8 mouse cellular contexts compared by ENCODE assay signal in the genomic region with DNA sequence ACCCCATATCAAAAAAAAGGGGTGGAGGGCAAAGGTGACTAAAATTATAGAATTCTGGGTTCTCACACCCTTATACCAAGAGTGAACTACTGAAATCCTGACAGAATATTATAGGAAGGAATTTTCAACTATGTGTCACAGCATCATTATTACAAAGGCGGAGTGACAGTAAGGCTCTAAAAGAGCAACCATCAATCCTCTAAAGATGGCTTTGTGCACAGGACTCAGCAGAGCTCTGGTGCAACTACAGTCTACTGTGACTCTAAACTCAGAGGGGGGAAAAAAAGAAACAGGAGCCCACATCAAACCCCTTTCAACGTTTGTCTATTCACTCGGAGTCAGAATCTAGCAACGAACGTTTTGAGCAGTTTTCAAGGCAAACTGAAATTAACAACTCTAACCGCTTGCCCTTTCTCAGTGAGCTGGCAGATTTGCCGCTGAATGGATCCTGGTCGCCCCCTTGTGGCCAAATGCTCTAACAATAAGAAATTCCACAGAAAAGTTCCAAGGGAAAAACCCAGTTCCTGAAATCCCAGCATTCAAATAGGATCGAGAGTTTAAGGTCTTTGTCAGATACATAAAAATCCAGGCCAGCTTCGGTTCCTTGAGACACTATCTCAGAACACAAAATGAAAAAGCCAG. TPM values are rescaled to one million over a fixed set of nuclear protein-coding genes. Genes with fewer than 3 reads are reported as not detected.
DNase-seq lines count a peak whose midpoint lies in the region; ATAC-seq and TF ChIP-seq lines count a peak whose summit lies in the region.

No protein-coding gene starts in this region.

- H3K27ac ChIP-seq in spleen, adult 2 months (ENCODE audit: insufficient read depth, low read length): no peak overlapping the region
- H3K27ac ChIP-seq in kidney, embryonic 15.5 days: no peak overlapping the region
- H3K27ac ChIP-seq in limb, embryonic 14.5 days (replicated peaks; ENCODE audit: low read depth, low read length): no peak overlapping the region
- H3K27ac ChIP-seq in midbrain, postnatal 0 days (ENCODE audit: low read depth, low read length): no peak overlapping the region
- no peak overlapping the region for H3K27ac ChIP-seq in stomach, postnatal 0 days (replicated peaks)

- TF ChIP-seq EP300 in stomach, postnatal 0 days (optimal IDR thresholded peaks at IDR 0.05): no peak

- intact Hi-C loops in gastrocnemius, postnatal 36 days (cut with DNase I): loop anchor here (2.0 kb wide), 1 partner anchor 218 kb away; no protein-coding TSS in a partner anchor

- H3K9ac ChIP-seq in kidney, embryonic 15.5 days: no peak overlapping the region
- H3K9ac ChIP-seq in limb, embryonic 14.5 days (ENCODE audit: low read depth, low read length, severe bottlenecking): no peak overlapping the region
- no peak overlapping the region for H3K9ac ChIP-seq in midbrain, postnatal 0 days (replicated peaks; ENCODE audit: low read length, poor library complexity, severe bottlenecking)
- H3K9ac ChIP-seq in stomach, postnatal 0 days (ENCODE audit: low read length): no peak overlapping the region

- peak in 1 of 2 experiments; percentile 30 for DNase-seq in spleen, adult 2 months (ENCODE audit: low read depth in 1 of 2, low spot score in 2 of 2)
- DNase-seq in spleen, adult 12 weeks (ENCODE audit: low spot score): no peak
- DNase-seq in embryo, embryonic 11 days: peak; percentile 84
- peak; percentile 58 to 72 for DNase-seq in gastrocnemius, postnatal 36 days
- DNase-seq in limb, embryonic 14.5 days (ENCODE audit: low spot score): peak; percentile 87
- DNase-seq in midbrain, postnatal 0 days (ENCODE audit: low spot score): peak; percentile 88
- DNase-seq in stomach, postnatal 0 days (ENCODE audit: low spot score): peak; percentile 77

- H3K27me3 ChIP-seq in spleen, adult 2 months (ENCODE audit: control insufficient read depth, insufficient read depth, low read length): no peaks in the 10 kb centered on the region
- H3K27me3 ChIP-seq in kidney, embryonic 15.5 days: no peaks in the 10 kb centered on the region; the same call in 1 of the 2 replicates
- H3K27me3 ChIP-seq in limb, embryonic 14.5 days (ENCODE audit: control insufficient read depth, insufficient read depth, low read length): no peaks in the 10 kb centered on the region
- no peaks in the 10 kb centered on the region; the same call in 1 of the 2 replicates for H3K27me3 ChIP-seq in midbrain, postnatal 0 days (ENCODE audit: insufficient read depth, low read length)
- no peaks in the 10 kb centered on the region for H3K27me3 ChIP-seq in stomach, postnatal 0 days (ENCODE audit: control insufficient read depth, insufficient read depth, low read length)

- TF ChIP-seq CTCF in spleen, adult 2 months (IDR thresholded peaks at IDR 0.05; ENCODE audit: extremely low read depth, insufficient read depth, insufficient read length, insufficient replicate concordance): peak; percentile 52; the same call in 1 of the 2 replicates
- TF ChIP-seq CTCF in midbrain, postnatal 0 days (IDR thresholded peaks at IDR 0.05): peak; percentile 94
- peak; percentile 95 for TF ChIP-seq CTCF in stomach, postnatal 0 days (IDR thresholded peaks at IDR 0.05; ENCODE audit: low read depth)

- H3K36me3 ChIP-seq in spleen, adult 2 months (ENCODE audit: control insufficient read depth, insufficient read depth, low read length): no peaks in the 10 kb centered on the region
- no peaks in the 10 kb centered on the region for H3K36me3 ChIP-seq in kidney, embryonic 15.5 days
- no peaks in the 10 kb centered on the region for H3K36me3 ChIP-seq in limb, embryonic 14.5 days (ENCODE audit: control insufficient read depth, insufficient read depth, low read length)
- H3K36me3 ChIP-seq in midbrain, postnatal 0 days (ENCODE audit: insufficient read depth, low read length): no peaks in the 10 kb centered on the region
- H3K36me3 ChIP-seq in stomach, postnatal 0 days (ENCODE audit: control insufficient read depth, insufficient read depth, low read length): no peaks in the 10 kb centered on the region

- no peaks in the 10 kb centered on the region for H3K4me1 ChIP-seq in spleen, adult 2 months (ENCODE audit: control insufficient read depth, insufficient read depth, insufficient read length)
- H3K4me1 ChIP-seq in kidney, embryonic 15.5 days: no peaks in the 10 kb centered on the region
- H3K4me1 ChIP-seq in limb, embryonic 14.5 days (ENCODE audit: control insufficient read depth, insufficient read depth, low read length): no peaks in the 10 kb centered on the region
- H3K4me1 ChIP-seq in midbrain, postnatal 0 days (ENCODE audit: insufficient read depth, low read length): no peaks in the 10 kb centered on the region
- no peaks in the 10 kb centered on the region for H3K4me1 ChIP-seq in stomach, postnatal 0 days (replicated peaks; ENCODE audit: control insufficient read depth, insufficient read depth)

- 12% methylated on average over 10 of the region's 10 CpGs for WGBS in spleen, adult 2 months
- 17% methylated on average over 10 of the region's 10 CpGs for whole genome bisulfite sequencing in kidney, embryonic 15.5 days
- WGBS in limb, embryonic 14.5 days: 15% methylated on average over 10 of the region's 10 CpGs
- WGBS in midbrain, postnatal 0 days: 9% methylated on average over 10 of the region's 10 CpGs
- whole genome bisulfite sequencing in stomach, postnatal 0 days: 13% methylated on average over 10 of the region's 10 CpGs

- no peak for TF ChIP-seq POLR2A in spleen, adult 2 months (IDR thresholded peaks at IDR 0.05; ENCODE audit: low read depth, low read length)
- no peak for TF ChIP-seq POLR2A in limb, embryonic 14.5 days (IDR thresholded peaks at IDR 0.05; ENCODE audit: borderline replicate concordance, extremely low read depth, insufficient read depth, insufficient read length)

- ATAC-seq in kidney, embryonic 15.5 days (replicated peaks; ENCODE audit: low FRiP score): no peak
- no peak for ATAC-seq in limb, embryonic 14.5 days (ENCODE audit: low FRiP score, low read depth)
- no peak for ATAC-seq in midbrain, postnatal 0 days (ENCODE audit: low FRiP score)
- no peak for ATAC-seq in stomach, postnatal 0 days (ENCODE audit: low FRiP score, low TSS enrichment)

- no peaks in the 10 kb centered on the region for H3K9me3 ChIP-seq in kidney, embryonic 15.5 days (replicated peaks)
- no peaks in the 10 kb centered on the region for H3K9me3 ChIP-seq in limb, embryonic 14.5 days (ENCODE audit: control insufficient read depth, low read length)
- H3K9me3 ChIP-seq in midbrain, postnatal 0 days (ENCODE audit: low read length): no peaks in the 10 kb centered on the region
- H3K9me3 ChIP-seq in stomach, postnatal 0 days (ENCODE audit: control insufficient read depth, low read length): no peaks in the 10 kb centered on the region

- H3K4me2 ChIP-seq in kidney, embryonic 15.5 days: peak overlapping the region; percentile 43
- peak overlapping the region; percentile 31; the same call in 1 of the 2 replicates for H3K4me2 ChIP-seq in limb, embryonic 14.5 days (replicated peaks; ENCODE audit: low read depth, low read length, severe bottlenecking)
- peak overlapping the region; percentile 22; the same call in 1 of the 2 replicates for H3K4me2 ChIP-seq in midbrain, postnatal 0 days (ENCODE audit: low read depth, low read length, poor library complexity, severe bottlenecking)
- no peak overlapping the region for H3K4me2 ChIP-seq in stomach, postnatal 0 days (replicated peaks; ENCODE audit: low read depth)

- no peak overlapping the region for H3K4me3 ChIP-seq in spleen, adult 2 months (ENCODE audit: extremely low read depth, insufficient read depth, insufficient read length)
- no peak overlapping the region for H3K4me3 ChIP-seq in kidney, embryonic 15.5 days (replicated peaks)
- H3K4me3 ChIP-seq in limb, embryonic 14.5 days (replicated peaks; ENCODE audit: low read length): no peak overlapping the region
- H3K4me3 ChIP-seq in midbrain, postnatal 0 days (ENCODE audit: low read depth, low read length): no peak overlapping the region
- H3K4me3 ChIP-seq in stomach, postnatal 0 days (ENCODE audit: low read depth, low read length): no peak overlapping the region

RNA-seq across cellular contexts. Expression of a gene that starts 18.5 kb away (rescaled TPM):
- polyA plus RNA-seq in spleen, adult 2 months (2012; rRNA removed): 0.08 TPM in 1 of 2 replicates, not detected in the other
- under 1 TPM; 0.22 to 0.46 TPM for total RNA-seq in gastrocnemius, postnatal 36 days (2021)
- 0.73 and 1.1 TPM in 2 replicates for polyA plus RNA-seq in kidney, embryonic 15.5 days (2015; fragmentation: Nextera tagmentation; extraction: Ambion mirVana)
- polyA plus RNA-seq in limb, embryonic 14.5 days (2012; rRNA removed): 0.70 and 0.88 TPM in 2 replicates
- polyA plus RNA-seq in limb, embryonic 14.5 days (2014; fragmentation: Nextera tagmentation; extraction: Ambion mirVana): 0.70 and 1.1 TPM in 2 replicates
- 0.05 and 0.09 TPM in 2 replicates for total RNA-seq in midbrain, postnatal 0 days (2014; rRNA removed)
- polyA plus RNA-seq in midbrain, postnatal 0 days (2015; fragmentation: Nextera tagmentation; extraction: Ambion mirVana): not detected in 2 replicates
- not detected in 2 replicates for polyA plus RNA-seq in stomach, postnatal 0 days (2015; fragmentation: Nextera tagmentation; extraction: Ambion mirVana)
